Mouse (Mus musculus) cerebellum, adult (tissue): ENCODE data around the gene Senp5.
"Not testable (repeated sequence)": the region's sequence is repeated elsewhere in the genome, so short reads cannot be mapped to it uniquely, and the experiment has no call there.

Experiments used
- ATAC-seq: cut with Nextera tagmentation; 2 replicates; pipeline ENCODE4 v1.9.2; 2017; ENCODE audit warnings: mild to moderate bottlenecking, moderate library complexity, mixed read lengths; ENCODE audit not compliant: insufficient number of reproducible peaks, low FRiP score, low TSS enrichment

The Senp5 gene

DNA sequence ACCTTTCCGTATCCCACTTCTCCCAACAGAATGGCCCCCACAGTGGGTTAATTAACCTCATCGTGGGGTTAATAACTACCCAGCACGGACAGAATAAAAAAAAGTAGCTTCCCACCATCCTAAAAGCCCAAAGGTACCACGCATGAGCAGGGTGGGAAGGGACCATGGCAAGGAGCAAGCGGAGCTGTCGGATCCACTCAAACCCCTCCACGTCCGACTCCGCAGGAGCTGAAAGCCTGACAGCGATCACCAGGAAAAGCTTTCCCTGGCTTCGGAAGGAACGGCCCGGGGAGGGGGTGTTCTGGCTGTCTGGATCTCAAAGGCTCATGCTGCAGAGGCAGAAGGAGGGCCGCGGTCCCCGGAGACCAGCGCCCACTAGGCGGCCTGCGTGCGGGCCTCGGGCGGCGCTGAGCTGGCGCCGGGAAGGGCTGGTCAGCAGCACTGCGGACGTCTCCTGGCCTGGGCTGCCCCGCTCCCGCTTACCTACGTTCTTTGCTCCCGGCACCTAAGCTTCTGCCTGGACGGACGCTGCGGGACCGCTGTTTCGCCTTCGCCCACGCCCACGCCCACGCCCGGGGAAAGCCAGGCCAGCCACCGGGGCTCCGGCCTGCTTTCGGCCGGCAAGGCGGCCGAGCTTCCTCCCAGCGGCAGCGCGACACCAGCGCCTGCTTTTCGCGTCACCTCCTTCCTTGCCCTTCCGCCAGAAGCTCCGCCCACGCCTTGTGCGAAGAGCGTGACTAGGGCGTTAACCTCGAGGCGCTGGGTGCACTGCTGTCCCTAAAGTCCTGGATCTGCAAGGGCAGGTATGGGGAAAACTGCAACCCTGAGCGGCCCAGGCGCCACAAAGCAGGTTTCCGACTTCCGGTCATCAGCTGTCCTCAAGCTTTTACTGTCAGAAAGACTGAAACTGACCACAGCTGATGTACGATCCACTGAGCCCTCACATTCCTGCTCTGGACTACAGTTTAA lies at the start of gene Senp5:
Senp5 (minus strand) TSS at position 779 of the 969 bp plus-strand sequence.
- peak; percentile 96 for ATAC-seq

DNA sequence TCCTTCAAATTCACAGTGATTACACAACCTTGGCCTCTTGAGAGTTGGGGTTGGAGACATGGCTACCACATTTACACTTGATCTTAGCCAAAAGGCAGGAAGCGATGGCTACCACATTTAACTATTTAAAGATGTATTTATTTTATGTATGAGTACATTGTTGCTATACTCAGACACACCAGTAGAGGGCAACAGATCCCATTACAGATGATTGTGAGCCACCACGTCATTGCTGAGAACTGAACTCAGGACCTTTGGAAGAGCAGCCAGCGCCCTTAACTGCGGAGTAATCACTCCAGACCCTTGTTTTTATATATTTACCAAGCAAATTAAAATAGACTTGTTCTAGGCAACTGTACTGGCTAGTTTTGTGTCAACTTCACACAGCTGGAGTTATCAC lies 39.3 kb upstream of the Senp5 start:
- ATAC-seq: no peak

DNA sequence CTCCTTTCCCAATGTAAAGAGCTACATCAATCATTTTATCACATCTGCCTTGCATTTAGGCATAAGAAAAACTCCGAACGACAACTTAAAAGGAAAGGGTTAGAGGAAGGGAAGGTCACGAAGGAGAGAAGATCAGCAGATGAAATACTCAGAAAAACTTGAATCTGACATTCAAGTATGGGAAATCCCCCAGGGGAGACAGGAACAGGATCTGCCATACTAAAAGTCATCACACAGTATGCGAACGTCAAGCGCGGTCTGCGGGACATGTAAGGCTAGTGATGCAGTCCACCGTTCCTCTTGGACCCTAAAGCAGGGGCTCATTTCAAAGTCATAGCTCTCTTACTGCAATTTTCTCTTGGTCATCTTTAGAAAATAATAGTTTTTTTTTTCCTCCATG lies 16.6 kb upstream of the Senp5 start:
- ATAC-seq: no peak

DNA sequence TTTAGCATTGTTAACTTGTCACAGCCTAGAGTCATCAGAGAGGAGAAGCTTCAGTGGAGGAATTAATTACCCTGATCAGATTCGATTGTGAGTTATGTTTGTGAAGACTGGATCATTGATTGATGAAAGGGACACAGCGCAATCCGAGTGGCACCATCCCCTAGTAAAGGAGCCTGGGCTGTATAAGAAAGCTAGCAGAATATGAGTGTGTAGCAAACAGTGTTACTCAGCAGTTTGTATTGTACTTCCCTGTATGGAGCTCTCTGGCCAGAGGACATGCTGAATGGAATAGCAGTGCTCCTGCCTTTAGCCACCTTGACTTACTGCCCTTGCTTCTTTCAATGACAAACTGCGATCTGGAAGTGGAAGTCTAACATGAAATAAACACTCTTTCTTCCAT lies 7.2 kb upstream of the Senp5 start:
- no peak for ATAC-seq

DNA sequence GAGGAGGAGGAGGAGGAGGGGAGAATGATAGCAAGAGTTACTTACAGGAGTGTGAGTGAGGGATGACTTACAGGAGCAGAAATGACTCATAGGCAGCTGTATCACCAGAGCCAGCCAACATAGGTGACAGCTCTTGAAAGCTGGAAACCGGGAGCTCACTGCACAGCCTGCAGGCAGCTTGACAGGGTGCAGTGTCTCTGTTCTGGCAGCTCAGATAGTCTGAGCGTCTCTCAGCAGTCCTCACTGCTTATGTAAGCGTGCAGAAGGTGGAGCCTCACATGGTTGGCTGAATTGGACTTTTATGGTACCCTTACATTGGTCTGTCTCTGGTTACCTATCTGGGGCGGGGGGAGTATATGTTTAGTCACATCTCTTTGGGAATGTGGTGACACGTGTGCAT lies 6.8 kb upstream of the Senp5 start:
- ATAC-seq: no peak

DNA sequence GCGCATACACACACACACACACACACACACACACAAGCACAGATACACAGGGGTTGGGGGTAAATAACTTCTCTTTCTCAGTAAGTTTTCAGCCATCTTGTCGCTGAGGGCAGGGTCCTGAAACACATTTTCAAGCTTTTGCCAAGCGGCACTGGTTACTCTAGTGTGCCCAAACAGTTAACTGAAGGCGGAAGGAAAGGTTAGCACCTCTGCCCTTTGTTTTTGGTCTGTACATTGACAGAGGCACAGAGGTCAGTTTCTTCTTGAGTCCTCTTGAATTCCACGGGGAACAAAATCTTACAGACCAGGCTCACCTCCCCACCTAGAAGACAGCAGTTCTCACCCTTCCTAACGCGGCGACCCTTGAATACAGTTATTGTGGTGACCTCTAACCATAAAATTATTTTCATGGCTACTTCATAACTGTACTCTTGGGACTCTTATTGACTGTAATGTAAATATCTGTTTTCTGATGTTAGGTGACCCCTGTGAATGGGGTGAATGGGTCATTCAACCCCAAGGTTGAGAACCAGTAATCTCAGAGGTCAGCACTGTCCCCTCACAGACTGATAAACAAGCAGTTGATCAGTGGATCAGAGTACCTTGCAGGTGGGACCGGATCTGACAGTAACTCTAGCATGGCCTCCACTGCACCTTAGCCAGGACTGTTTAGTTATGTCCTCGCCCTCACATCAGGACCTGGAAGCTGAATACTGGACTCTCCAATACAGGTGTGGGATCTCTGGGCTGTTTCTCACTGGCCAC lies 5.6 kb upstream of the Senp5 start:
- no peak for ATAC-seq

DNA sequence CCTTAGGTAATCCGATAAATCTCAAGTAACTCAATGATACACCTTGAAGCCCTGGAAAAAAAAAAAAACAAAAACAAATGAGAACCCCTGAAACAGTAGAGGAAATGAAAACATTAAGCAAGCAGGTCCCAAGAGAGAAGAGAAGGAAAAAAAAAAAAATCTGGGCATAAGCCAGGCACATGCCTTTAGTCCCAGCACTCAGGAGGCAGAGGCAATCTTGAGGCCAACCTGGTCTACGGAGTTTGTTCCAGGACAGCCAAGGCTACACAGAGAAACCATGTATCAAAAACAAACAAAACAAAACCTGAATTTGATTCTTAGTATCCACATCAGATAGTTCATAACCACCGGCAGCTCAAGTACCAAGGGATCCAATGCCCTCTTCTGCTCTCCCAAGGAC lies 1.6 kb upstream of the Senp5 start:
- no peak for ATAC-seq

DNA sequence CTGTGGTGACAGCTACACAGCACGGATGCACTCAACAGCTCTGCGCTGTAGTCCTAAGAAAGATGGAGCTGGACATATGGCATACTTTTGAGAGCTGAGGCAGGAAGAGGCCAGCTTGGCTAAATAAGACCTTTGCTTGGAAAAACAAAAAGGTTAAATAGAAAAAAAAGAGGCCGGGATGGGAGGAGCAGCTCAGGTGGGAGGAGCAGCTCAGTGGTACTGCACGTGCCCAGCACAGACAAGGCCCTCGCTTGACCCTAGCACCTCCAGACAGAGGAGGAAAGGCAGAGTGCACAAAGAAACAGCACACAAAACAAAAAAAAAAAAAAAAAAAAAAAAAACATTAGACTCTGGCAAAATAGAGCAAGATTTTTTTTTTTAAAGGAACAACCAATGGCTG lies 6.7 kb downstream of the Senp5 start:
- ATAC-seq: no peak

DNA sequence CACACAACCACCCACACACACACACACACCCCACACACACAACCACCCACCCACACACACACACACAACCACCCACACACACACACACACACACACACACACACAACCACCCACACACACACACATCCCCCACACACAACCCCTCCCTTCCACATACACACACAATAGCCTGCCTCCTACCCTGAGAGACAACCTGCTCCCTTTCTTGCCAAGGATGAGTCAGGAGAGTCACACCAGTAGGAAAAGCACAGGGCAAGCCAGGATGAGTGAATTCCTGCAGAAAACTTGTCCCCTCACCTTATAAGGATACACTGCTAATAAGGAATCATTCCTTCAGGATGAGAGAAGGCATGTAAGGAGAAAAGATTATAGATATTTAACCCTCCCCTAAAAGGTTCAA lies 9.1 kb downstream of the Senp5 start:
- no peak for ATAC-seq

DNA sequence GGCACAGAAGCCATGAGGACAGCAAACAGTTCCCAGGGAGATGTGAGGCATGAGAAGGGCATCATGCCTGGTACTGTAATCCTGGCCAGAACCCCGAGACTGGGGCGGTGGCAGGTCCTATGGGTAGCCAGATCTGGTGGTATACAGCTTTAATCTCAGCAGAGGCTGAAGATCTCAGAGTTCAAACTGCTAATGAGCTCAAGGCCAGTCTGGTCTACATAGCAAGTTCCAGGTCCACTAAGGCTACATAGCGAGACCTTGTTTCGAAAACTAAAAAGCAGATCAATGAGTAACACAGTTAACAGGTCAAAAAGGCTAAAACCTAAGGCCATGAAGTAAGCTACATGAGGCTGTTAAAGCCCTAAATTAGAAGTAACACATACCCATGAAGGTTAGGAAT lies 9.9 kb downstream of the Senp5 start:
- no peak for ATAC-seq

DNA sequence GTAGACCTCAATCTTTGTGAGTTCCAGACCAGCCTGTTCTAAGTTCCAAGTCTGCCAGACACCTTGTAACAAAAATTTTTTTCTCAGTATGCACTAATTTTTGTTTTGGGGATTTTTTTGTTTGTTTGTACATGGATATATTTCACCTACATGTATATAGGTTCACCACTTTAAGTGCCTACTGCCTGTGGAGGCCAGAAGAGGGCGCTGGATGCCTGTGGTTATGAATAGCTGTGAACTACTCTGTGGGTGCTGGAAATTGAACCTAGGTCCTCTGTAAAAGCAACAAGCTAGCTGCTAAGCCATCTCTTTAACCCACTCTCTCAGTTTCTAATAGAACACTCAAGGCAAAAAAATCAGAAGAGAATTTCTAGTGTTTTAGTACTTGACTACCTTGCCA lies 11.0 kb downstream of the Senp5 start:
- no peak for ATAC-seq

DNA sequence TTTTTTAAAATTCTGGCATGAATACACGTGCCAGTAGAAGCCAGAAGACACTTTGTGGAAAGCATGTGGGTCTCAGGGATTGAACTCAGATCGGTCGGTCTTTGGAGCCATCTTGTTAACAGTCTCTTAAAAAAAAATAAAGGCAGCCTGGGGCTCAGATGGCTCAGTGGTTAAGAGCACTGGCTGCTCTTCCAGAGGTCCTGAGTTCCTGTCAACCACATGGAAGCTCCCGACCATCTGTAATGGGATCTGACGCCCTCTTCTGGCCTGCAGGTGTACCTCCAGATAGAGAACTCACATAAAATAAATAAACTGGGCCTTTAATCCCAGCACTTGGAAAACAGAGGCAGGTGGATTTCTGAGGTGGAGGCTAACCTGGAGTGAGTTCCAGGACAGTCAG lies 22.1 kb downstream of the Senp5 start:
- ATAC-seq: no peak

DNA sequence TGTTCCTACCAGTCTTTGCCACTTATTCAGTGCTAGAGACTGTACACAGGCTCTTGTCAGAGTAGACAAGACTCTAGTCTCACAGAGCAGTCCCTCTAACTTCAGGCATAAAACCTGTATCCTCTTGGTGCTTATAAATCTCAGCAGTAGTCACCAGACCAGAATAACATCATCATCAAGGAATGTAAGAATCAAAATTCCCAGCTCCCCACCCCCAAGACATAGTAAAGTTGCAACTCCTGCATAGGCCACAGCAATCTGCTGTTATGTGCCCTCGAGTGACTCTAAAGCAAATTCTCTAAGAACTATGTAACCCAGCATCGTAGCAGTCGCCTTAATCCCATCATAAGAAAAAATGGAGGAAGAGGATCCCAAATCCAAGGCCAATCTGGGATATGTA lies 23.6 kb downstream of the Senp5 start:
- ATAC-seq: no peak

DNA sequence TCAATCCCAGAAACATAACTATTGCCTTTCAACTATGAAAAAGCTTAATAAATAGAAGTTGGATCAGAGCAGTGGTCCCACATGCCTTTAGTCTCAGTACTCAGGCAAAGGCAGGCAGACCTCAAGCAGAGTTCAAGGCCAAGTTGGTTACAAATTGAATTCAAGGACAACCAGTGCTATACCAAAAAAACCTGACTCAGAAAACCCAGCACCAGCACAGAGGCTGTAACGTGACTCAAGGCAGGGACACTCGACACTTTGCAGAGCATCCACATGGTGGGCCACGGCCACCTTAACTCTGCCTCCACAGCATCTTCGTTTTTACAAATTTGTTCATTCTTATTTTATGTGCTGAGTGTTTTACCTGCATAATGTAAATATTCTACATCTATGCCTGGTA lies 27.8 kb downstream of the Senp5 start:
- no peak for ATAC-seq

DNA sequence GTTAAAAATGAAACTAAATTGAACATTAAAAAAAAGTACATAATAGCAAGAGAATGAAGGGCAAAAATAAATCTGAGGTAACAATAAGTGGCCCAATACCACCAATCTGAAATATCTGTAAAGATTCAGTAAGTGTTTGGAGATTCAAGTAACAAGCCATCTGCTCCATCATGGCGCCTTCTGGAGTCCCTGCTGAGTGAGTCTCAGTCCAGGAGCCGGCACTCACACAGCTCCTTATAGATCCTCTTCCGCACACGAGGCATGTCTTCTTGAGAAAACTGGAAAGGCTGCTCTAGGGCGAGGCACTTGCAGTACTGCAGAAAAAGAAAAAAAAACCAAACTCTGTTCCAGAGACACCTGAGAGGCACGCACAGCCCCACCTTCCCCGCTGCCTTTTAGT lies 39.9 kb downstream of the Senp5 start:
- ATAC-seq: no peak; the same call in 1 of the 2 replicates

DNA sequence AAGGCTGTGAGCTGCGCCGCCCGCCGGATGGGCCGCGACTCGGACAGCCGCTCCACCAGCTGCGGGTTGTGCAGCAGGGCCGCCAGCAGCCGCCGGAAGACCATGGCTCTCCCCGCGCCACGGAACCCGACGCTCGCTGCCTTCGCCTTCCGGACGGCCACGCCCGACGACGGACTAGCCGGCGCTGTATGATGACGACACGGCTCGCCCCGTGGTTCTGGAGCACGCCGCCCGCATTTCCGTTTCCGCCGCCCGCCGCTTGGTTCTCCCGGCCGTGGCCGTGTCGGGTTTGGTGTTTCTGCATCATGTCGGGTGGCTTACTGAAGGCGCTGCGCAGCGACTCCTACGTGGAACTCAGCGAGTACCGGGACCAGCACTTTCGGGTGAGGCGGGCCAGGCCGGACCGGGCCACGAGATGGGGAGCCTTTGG lies 54.7 kb downstream of the Senp5 start, which contains the start of the genes 0610012G03Rik and Ncbp2:
0610012G03Rik (minus strand) TSS at position 150 of the 430 bp plus-strand sequence.
Ncbp2 (plus strand) TSS at position 169 of the 430 bp plus-strand sequence.
- ATAC-seq: peak; percentile 77

DNA sequence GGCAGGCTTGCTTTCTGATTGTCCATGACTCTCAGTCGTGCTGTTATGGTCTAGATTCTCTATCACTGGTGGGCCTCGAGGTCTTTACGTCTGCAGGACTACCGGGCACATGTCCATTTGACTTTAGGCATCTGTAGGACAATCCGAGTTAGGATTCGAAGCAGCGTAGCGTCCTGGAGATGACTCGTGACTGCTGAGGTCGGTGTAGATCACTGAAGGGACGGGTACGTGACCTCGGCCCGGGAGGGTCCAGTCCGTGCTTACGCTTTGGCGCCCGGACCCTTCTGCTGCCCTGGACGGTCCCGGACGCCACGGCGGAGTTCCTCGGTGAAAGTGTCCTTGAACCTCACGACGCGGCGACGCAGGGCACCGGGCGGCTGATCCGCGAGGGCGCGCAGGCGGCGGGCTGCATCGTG lies 55.2 kb downstream of the Senp5 start:
- ATAC-seq: peak; percentile 26

DNA sequence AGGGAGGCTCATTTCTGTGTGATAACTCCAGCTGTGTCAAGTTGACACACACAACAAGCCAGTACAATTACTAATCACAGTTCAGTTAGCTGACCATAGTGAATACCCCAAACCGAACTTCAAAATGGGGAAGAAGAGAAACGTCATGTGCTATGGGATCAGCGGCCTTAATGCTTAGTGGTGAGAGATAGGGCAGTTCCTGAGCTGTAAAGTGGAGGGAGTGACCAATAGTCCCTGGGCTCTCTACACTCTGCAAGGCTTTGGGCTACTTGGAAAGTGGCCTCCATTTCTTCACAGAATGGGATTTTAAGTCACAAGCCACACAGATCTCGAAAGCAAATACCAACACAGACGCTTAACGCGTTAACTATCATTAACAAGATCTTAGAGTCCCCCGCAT lies 55.8 kb downstream of the Senp5 start:
- no peak for ATAC-seq

DNA sequence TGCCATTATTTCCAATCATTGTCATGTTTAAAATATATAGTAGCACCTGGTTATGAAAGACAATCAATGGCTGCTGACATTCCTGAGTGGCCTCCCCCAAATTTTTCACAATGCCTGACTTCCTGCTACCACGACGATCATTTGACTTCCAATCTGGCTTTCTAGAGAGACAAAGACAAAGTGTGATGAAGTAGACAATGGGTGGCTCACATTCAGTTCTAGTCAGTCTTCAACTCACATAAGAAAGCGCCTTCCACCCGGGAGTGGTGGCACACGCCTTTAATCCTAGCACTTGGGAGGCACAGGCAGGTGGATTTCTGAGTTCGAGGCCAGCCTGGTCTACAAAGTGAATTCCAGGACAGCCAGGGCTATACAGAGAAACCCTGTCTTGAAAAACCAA lies 57.1 kb downstream of the Senp5 start:
- ATAC-seq: not testable (repeated sequence)

DNA sequence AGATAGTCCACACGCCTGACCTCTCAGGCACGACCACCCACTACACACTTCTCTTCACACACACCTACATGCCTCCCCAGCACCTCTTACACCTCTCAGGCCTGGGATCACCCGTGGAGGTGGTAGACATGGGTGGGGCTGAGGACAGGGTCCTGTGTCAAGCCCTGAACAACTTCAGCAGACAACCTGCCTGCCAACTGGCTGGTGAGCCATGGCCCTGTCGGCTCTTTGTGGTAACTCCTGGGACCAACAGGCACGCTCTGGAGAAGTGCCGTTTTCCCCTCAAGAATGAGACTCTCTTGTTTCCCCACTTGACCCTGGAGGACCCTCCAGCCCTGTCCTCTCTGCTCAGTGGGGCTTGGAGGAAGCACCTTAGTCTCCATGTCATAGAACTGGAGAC lies 57.7 kb downstream of the Senp5 start:
- ATAC-seq: no peak

DNA sequence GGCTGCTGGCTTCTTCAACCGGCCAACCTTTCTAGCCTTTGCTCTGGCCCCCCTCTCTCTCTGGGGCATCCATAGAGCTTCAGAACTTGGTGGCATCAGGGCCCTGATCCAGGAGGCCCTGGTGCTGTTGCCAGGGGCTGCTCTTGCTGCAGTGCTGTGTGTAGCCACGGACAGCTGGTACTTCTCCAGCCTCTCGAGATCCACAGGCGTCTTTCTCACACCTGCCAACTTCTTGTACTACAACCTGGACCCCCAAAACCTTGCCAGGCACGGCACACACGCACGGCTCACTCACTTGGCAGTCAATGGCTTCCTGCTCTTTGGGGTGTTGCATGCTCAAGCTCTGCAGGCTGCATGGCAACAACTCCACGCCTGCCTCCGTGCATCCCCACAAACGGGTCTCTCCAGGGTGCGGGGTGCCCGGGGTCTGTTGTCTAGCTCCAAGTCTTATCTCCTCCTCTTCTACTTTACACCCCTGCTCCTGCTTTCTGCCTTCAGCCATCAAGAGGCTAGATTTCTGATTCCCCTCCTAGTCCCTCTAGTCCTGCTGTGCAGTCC lies 58.3 kb downstream of the Senp5 start:
- ATAC-seq: no peak
